Mouse (Mus musculus) thymus, adult 2 months (tissue): ENCODE results near the gene Rab9.

Experiments used
- CTCF ChIP-seq: fragments of 200-500 bp; IDR thresholded peaks from 2 replicates; pipeline ENCODE4 v1.5.1; 2012; ENCODE audit warnings: mild to moderate bottlenecking, control low read depth, low read length, moderate library complexity, borderline replicate concordance; ENCODE audit not compliant: control insufficient read depth, poor library complexity, insufficient read depth; ENCODE audit errors: extremely low read depth
- POLR2A ChIP-seq: fragments of 200-500 bp; IDR thresholded peaks from 2 replicates; pipeline ENCODE4 v1.6.1; 2012; ENCODE audit warnings: mild to moderate bottlenecking, low read length, control low read depth, moderate library complexity; ENCODE audit not compliant: control insufficient read depth, poor library complexity, insufficient read depth; ENCODE audit errors: extremely low read depth

GRCm38 (mm10) chrX:166454331-166454730 lies 25.3 kb downstream of the Rab9 start:
- no peak for TF ChIP-seq POLR2A
- no peak for TF ChIP-seq CTCF
